Mouse (Mus musculus): ENCODE measurements at regions not wholly inside any gene's neighbourhood (a gene's known extent, or its start where the extent isn't known, plus 50 kb on each side); places are given as distances from the start of the nearest gene placed in this dataset.
"Not testable (repeated sequence)": the region's sequence is repeated elsewhere in the genome, so short reads cannot be mapped to it uniquely, and the experiment has no call there.

- not testable (repeated sequence) for H3K79me2 ChIP-seq (ENCODE audit: control insufficient read depth, insufficient read depth); H3ac ChIP-seq (ENCODE audit: control insufficient read depth, insufficient read length, low read depth); H3K79me3 ChIP-seq (ENCODE audit: low read depth); H3K27me3 ChIP-seq (ENCODE audit: control insufficient read depth, insufficient read depth, insufficient read length); H3K36me3 ChIP-seq (ENCODE audit: control insufficient read depth, insufficient read depth); H3K4me3 ChIP-seq (ENCODE audit: insufficient read depth, poor library complexity, severe bottlenecking)
Observed at GRCm38 (mm10) chr9:11441241-11441997, 536.8 kb upstream of the Cntn5 start.

- Histone ChIP-seq H3K79me3 (ENCODE audit: low read depth) (no peaks in the 10 kb centered on the region), H3K27me3 (ENCODE audit: control insufficient read depth, insufficient read depth, insufficient read length) (no peaks in the 10 kb centered on the region), H3K36me3 (ENCODE audit: control insufficient read depth, insufficient read depth) (no peaks in the 10 kb centered on the region), H3K79me2 (ENCODE audit: control insufficient read depth, insufficient read depth) (no peaks in the 10 kb centered on the region), H3K4me3 (ENCODE audit: insufficient read depth, poor library complexity, severe bottlenecking) (no peak overlapping the region), H3ac (ENCODE audit: control insufficient read depth, insufficient read length, low read depth) (no peak overlapping the region)
- TF ChIP-seq FOSL1 (IDR thresholded peaks at IDR 0.05; ENCODE audit: insufficient read depth, low read length, poor library complexity, severe bottlenecking) (no peak), CTCF (IDR thresholded peaks at IDR 0.05; ENCODE audit: control insufficient read depth, insufficient read depth, insufficient read length) (no peak), CEBPB (IDR thresholded peaks at IDR 0.05; ENCODE audit: low read depth) (no peak), USF1 (IDR thresholded peaks at IDR 0.05; ENCODE audit: low read depth) (no peak), MYOG (IDR thresholded peaks at IDR 0.05; ENCODE audit: control insufficient read depth, extremely low read depth, insufficient read length) (no peak), MAX (IDR thresholded peaks at IDR 0.05) (no peak), MYOD1 (IDR thresholded peaks at IDR 0.05; ENCODE audit: control insufficient read depth, insufficient read length, low read depth) (no peak)
Observed at GRCm38 (mm10) chr9:11436443-11437167, 532.0 kb upstream of the Cntn5 start.

- Histone ChIP-seq H3K79me2 (ENCODE audit: control insufficient read depth, insufficient read depth) (no peaks in the 10 kb centered on the region), H3K4me3 (ENCODE audit: insufficient read depth, poor library complexity, severe bottlenecking) (no peak overlapping the region)
- TF ChIP-seq FOSL1 (IDR thresholded peaks at IDR 0.05; ENCODE audit: insufficient read depth, low read length, poor library complexity, severe bottlenecking) (no peak), MAX (IDR thresholded peaks at IDR 0.05) (no peak), CTCF (IDR thresholded peaks at IDR 0.05; ENCODE audit: control insufficient read depth, insufficient read depth, insufficient read length) (no peak), CEBPB (IDR thresholded peaks at IDR 0.05; ENCODE audit: low read depth) (no peak), MYOG (IDR thresholded peaks at IDR 0.05; ENCODE audit: control insufficient read depth, extremely low read depth, insufficient read length) (no peak), MYOD1 (IDR thresholded peaks at IDR 0.05; ENCODE audit: control insufficient read depth, insufficient read length, low read depth) (no peak), USF1 (IDR thresholded peaks at IDR 0.05; ENCODE audit: low read depth) (no peak)
Observed at GRCm38 (mm10) chr9:11436014-11436413, 531.4 kb upstream of the Cntn5 start.

GRCm38 (mm10) chr9:11435019-11435418 is 530.4 kb upstream of the Cntn5 start:
- TF ChIP-seq FOSL1 (IDR thresholded peaks at IDR 0.05; ENCODE audit: insufficient read depth, low read length, poor library complexity, severe bottlenecking) (no peak), USF1 (IDR thresholded peaks at IDR 0.05; ENCODE audit: low read depth) (no peak), MYOD1 (IDR thresholded peaks at IDR 0.05; ENCODE audit: control insufficient read depth, insufficient read length, low read depth) (no peak), MYOG (IDR thresholded peaks at IDR 0.05; ENCODE audit: control insufficient read depth, extremely low read depth, insufficient read length) (no peak), CTCF (IDR thresholded peaks at IDR 0.05; ENCODE audit: control insufficient read depth, insufficient read depth, insufficient read length) (no peak), CEBPB (IDR thresholded peaks at IDR 0.05; ENCODE audit: low read depth) (no peak), MAX (IDR thresholded peaks at IDR 0.05) (no peak)

More at GRCm38 (mm10) chr9:11436014-11436413, 531.4 kb upstream of the Cntn5 start:
- no peaks in the 10 kb centered on the region for H3K79me3 ChIP-seq (ENCODE audit: low read depth)
- H3K36me3 ChIP-seq (ENCODE audit: control insufficient read depth, insufficient read depth) = no peaks in the 10 kb centered on the region
- H3ac ChIP-seq (ENCODE audit: control insufficient read depth, insufficient read length, low read depth) = no peak overlapping the region
- H3K27me3 ChIP-seq (ENCODE audit: control insufficient read depth, insufficient read depth, insufficient read length) = no peaks in the 10 kb centered on the region

GRCm38 (mm10) chr9:11426473-11426872 is 521.9 kb upstream of the Cntn5 start:
- Histone ChIP-seq H3ac (ENCODE audit: control insufficient read depth, insufficient read length, low read depth) (no peak overlapping the region), H3K79me3 (ENCODE audit: low read depth) (no peaks in the 10 kb centered on the region), H3K79me2 (ENCODE audit: control insufficient read depth, insufficient read depth) (no peaks in the 10 kb centered on the region), H3K27me3 (ENCODE audit: control insufficient read depth, insufficient read depth, insufficient read length) (no peaks in the 10 kb centered on the region), H3K36me3 (ENCODE audit: control insufficient read depth, insufficient read depth) (no peaks in the 10 kb centered on the region), H3K4me3 (ENCODE audit: insufficient read depth, poor library complexity, severe bottlenecking) (no peak overlapping the region)
- no peak for TF ChIP-seq MYOD1 (IDR thresholded peaks at IDR 0.05; ENCODE audit: control insufficient read depth, insufficient read length, low read depth)
- TF ChIP-seq CEBPB (IDR thresholded peaks at IDR 0.05; ENCODE audit: low read depth) = no peak
- no peak for TF ChIP-seq CTCF (IDR thresholded peaks at IDR 0.05; ENCODE audit: control insufficient read depth, insufficient read depth, insufficient read length)

More at GRCm38 (mm10) chr9:11435019-11435418, 530.4 kb upstream of the Cntn5 start:
- Histone ChIP-seq H3K36me3 (ENCODE audit: control insufficient read depth, insufficient read depth) (no peaks in the 10 kb centered on the region), H3ac (ENCODE audit: control insufficient read depth, insufficient read length, low read depth) (no peak overlapping the region), H3K79me3 (ENCODE audit: low read depth) (no peaks in the 10 kb centered on the region), H3K79me2 (ENCODE audit: control insufficient read depth, insufficient read depth) (no peaks in the 10 kb centered on the region), H3K4me3 (ENCODE audit: insufficient read depth, poor library complexity, severe bottlenecking) (no peak overlapping the region), H3K27me3 (ENCODE audit: control insufficient read depth, insufficient read depth, insufficient read length) (no peaks in the 10 kb centered on the region)

GRCm38 (mm10) chr9:11396829-11397228 is 492.3 kb upstream of the Cntn5 start:
- H3K36me3 ChIP-seq (ENCODE audit: control insufficient read depth, insufficient read depth) = no peaks in the 10 kb centered on the region
- TF ChIP-seq MYOD1 (IDR thresholded peaks at IDR 0.05; ENCODE audit: control insufficient read depth, insufficient read length, low read depth) = no peak
- TF ChIP-seq CTCF (IDR thresholded peaks at IDR 0.05; ENCODE audit: control insufficient read depth, insufficient read depth, insufficient read length) = no peak
- no peak for TF ChIP-seq MYOG (IDR thresholded peaks at IDR 0.05; ENCODE audit: control insufficient read depth, extremely low read depth, insufficient read length)
- TF ChIP-seq MAX (IDR thresholded peaks at IDR 0.05) = no peak
- TF ChIP-seq CEBPB (IDR thresholded peaks at IDR 0.05; ENCODE audit: low read depth) = no peak
- no peak for TF ChIP-seq USF1 (IDR thresholded peaks at IDR 0.05; ENCODE audit: low read depth)
- TF ChIP-seq FOSL1 (IDR thresholded peaks at IDR 0.05; ENCODE audit: insufficient read depth, low read length, poor library complexity, severe bottlenecking) = no peak
- no peaks in the 10 kb centered on the region for H3K79me2 ChIP-seq (ENCODE audit: control insufficient read depth, insufficient read depth)

More at GRCm38 (mm10) chr9:11396829-11397228, 492.3 kb upstream of the Cntn5 start:
- H3ac ChIP-seq (ENCODE audit: control insufficient read depth, insufficient read length, low read depth) = no peak overlapping the region
- H3K4me3 ChIP-seq (ENCODE audit: insufficient read depth, poor library complexity, severe bottlenecking) = no peak overlapping the region
- H3K79me3 ChIP-seq (ENCODE audit: low read depth) = no peaks in the 10 kb centered on the region
- no peaks in the 10 kb centered on the region for H3K27me3 ChIP-seq (ENCODE audit: control insufficient read depth, insufficient read depth, insufficient read length)
